Mouse (Mus musculus): ENCODE measurements around the gene Sema4d. TPM values are rescaled to one million over a fixed set of nuclear protein-coding genes. Genes with fewer than 3 reads are reported as not detected.

The Sema4d gene
- polyA plus RNA-seq, 1 experiment, result 0.56 TPM

DNA sequence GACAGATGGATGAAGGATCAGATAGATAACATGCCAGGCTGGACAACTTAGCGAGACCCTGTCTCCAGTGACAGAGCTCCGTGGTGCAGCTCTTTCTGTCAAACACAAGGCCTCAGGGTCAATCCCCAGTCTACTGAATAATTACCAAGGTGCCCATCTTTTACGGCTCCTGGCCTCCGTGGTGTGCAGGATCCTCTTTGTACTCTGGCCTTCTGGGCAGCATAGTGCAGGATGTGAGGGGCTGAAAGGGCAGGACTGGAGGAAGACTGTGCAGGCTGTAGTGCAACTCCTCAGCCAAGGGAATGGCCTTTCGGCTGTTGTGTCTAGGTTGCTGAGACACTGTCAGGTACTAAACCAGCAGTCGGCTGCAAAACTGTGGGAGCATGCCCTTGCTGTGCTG, 140.4 kb downstream of the Sema4d start:
- Histone ChIP-seq H3K27me3 (ENCODE audit: control insufficient read depth) (no peaks in the 10 kb centered on the region), H3K9me3 (ENCODE audit: control insufficient read depth, low read length) (no peaks in the 10 kb centered on the region), H3K4me3 (replicated peaks) (no peak overlapping the region), H3K4me1 (ENCODE audit: control insufficient read depth) (peaks cover 49% of the 10 kb centered on the region), H3K36me3 (ENCODE audit: control insufficient read depth) (peaks cover 97% of the 10 kb centered on the region)
- TF ChIP-seq GATA1 (IDR thresholded peaks at IDR 0.05; ENCODE audit: low read length) (no peak), TAL1 (IDR thresholded peaks at IDR 0.05; ENCODE audit: low read length) (no peak)

DNA sequence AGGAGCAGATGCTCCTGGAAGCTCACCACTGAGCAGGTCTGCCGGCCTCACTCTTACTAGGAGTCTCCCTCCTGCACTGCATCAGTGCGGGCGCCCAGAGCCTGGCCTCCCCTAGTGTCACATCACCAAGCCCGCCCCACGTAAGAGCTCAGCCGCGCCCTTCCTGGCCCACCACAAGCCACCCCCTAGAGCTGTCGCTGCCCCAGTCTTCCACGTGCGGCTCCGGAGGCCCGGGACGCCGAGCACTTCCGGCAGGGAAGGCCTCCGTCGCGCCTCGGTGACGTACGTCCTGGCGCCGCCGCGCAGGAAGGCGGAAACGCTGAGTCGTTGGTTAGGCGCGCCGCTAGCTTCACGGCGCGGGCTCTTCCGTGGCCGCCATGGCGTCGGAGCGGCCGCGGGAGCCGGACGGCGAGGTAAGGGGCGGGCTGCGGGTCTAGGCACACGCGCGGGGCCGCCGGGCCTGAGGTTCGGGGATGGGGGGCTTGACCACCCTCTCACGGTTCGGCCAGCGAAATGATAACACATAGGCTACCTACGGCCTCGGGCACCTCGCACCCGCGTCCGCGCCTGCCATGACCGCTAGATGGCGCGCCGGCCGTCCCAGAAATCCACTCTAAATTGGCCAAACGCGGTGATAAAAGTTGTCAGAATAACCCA, 142.0 kb downstream of the Sema4d start, which contains the start of gene Secisbp2:
Gene Secisbp2 (plus strand): TSS at position 290 of the 657 bp plus-strand sequence.
- no peak for TF ChIP-seq TAL1 (IDR thresholded peaks at IDR 0.05; ENCODE audit: low read length)
- no peak for TF ChIP-seq GATA1 (IDR thresholded peaks at IDR 0.05; ENCODE audit: low read length)
- Histone ChIP-seq H3K4me1 (ENCODE audit: control insufficient read depth) (peaks cover 56% of the 10 kb centered on the region), H3K36me3 (ENCODE audit: control insufficient read depth) (peaks cover 96% of the 10 kb centered on the region), H3K27me3 (ENCODE audit: control insufficient read depth) (no peaks in the 10 kb centered on the region), H3K4me3 (replicated peaks) (peak within 1 kb of the TSS; percentile 92), H3K9me3 (ENCODE audit: control insufficient read depth, low read length) (no peaks in the 10 kb centered on the region)

DNA sequence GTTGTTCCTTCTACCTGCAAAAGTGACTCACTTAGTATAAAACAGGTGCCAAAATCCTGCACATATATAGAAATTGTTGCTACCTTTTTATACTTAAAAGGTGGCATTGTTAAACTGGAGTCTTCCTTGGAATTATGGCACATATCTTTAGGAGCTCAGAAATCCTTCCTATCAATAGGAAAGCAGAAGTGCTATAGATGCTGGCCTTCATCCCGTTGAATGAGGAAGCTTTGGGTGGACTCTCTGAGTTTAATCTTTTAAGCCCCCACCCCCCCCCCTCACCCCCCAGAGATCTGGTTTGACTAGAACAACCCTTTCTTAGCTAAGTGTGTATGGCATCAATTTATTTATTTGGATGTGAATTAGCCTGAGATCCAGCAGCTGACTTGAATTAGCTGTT, 143.8 kb downstream of the Sema4d start:
- Histone ChIP-seq H3K4me1 (ENCODE audit: control insufficient read depth) (peaks cover 57% of the 10 kb centered on the region), H3K36me3 (ENCODE audit: control insufficient read depth) (peaks cover 85% of the 10 kb centered on the region), H3K9me3 (ENCODE audit: control insufficient read depth, low read length) (no peaks in the 10 kb centered on the region), H3K27me3 (ENCODE audit: control insufficient read depth) (no peaks in the 10 kb centered on the region), H3K4me3 (replicated peaks) (no peak overlapping the region)
- TF ChIP-seq GATA1 (IDR thresholded peaks at IDR 0.05; ENCODE audit: low read length), result no peak
- no peak for TF ChIP-seq TAL1 (IDR thresholded peaks at IDR 0.05; ENCODE audit: low read length)

DNA sequence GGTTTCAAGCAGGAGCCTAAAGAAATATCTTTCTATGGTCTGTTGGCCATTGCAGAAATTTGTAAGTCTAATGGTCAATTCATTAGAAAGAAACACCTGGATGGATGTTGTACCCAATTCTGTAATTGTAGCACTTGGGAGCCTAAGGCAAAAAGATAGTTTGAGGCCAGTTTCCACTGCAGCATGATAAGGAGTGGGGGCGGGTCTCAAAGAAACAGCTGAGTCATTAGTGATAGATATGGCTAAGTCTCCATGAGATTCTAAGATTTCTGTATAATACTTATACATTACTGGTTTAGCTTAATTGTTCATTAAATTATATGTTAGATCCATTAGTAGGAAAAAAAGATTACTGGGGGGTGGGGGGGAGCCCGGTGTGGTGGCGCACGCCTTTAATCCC, 145.3 kb downstream of the Sema4d start:
- H3K4me1 ChIP-seq (ENCODE audit: control insufficient read depth), result peaks cover 66% of the 10 kb centered on the region
- TF ChIP-seq TAL1 (IDR thresholded peaks at IDR 0.05; ENCODE audit: low read length) (no peak), GATA1 (IDR thresholded peaks at IDR 0.05; ENCODE audit: low read length) (peak; percentile 78)
- H3K9me3 ChIP-seq (ENCODE audit: control insufficient read depth, low read length), result no peaks in the 10 kb centered on the region
- peak overlapping the region; percentile 87 for H3K4me3 ChIP-seq (replicated peaks)
- H3K36me3 ChIP-seq (ENCODE audit: control insufficient read depth), result peaks cover 70% of the 10 kb centered on the region
- H3K27me3 ChIP-seq (ENCODE audit: control insufficient read depth), result no peaks in the 10 kb centered on the region

DNA sequence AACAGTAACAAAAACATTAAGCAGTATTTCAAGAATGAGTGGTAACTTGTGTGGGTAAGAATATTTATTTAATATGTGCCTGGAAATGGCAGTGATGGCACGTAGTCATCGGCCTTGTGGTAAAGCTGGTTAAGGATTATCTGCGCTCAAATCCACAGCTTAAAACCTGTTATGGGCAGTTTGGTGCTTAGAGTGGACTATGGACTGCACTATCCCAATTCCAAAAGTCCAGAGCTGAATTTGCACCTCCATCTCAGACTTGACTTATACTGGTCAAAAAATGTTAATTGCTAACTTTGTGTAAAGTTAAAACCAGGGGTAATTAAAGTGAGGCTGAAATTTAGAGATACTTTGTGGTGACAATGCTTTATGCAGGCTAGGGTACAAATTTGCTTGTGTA, 145.8 kb downstream of the Sema4d start:
- peak overlapping the region; percentile 87 for H3K4me3 ChIP-seq (replicated peaks)
- H3K36me3 ChIP-seq (ENCODE audit: control insufficient read depth), result peaks cover 65% of the 10 kb centered on the region
- no peaks in the 10 kb centered on the region for H3K27me3 ChIP-seq (ENCODE audit: control insufficient read depth)
- TF ChIP-seq TAL1 (IDR thresholded peaks at IDR 0.05; ENCODE audit: low read length) (no peak), GATA1 (IDR thresholded peaks at IDR 0.05; ENCODE audit: low read length) (no peak)
- H3K9me3 ChIP-seq (ENCODE audit: control insufficient read depth, low read length), result no peaks in the 10 kb centered on the region
- H3K4me1 ChIP-seq (ENCODE audit: control insufficient read depth), result peaks cover 61% of the 10 kb centered on the region

DNA sequence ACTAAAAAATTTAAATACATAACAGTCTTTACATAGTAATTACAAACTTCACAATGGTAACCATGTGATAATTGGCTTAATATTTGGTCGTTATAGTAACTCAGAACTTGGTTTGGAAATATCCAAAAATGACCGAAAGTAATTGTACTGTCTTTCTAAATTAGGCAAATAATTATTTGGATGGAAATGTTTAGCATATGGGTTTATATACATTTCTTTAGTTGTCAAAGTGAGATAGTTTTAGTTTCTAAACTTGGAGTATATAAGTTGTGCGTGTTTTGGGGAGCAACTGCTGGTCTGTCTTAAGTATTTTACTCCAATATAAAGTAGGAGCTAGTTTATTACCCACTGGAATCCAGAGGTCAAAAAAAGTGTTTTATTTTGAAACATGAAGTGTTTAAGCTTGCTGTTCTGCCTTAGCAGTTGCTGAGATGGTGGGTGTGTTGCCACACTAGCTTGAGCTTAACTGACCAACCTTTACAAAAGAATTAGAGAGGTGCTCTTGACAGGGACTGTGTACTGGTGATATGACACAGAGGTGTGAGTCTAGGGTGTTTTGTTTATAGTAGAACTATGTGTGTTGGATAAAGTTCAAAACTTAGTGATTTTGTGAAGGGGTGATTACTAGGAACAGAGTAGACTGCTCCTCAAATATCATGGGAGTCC, 147.1 kb downstream of the Sema4d start:
- no peaks in the 10 kb centered on the region for H3K9me3 ChIP-seq (ENCODE audit: control insufficient read depth, low read length)
- peak overlapping the region; percentile 87 for H3K4me3 ChIP-seq (replicated peaks)
- H3K27me3 ChIP-seq (ENCODE audit: control insufficient read depth), result no peaks in the 10 kb centered on the region
- H3K4me1 ChIP-seq (ENCODE audit: control insufficient read depth), result peaks cover 56% of the 10 kb centered on the region
- no peak for TF ChIP-seq TAL1 (IDR thresholded peaks at IDR 0.05; ENCODE audit: low read length)
- peaks cover 53% of the 10 kb centered on the region for H3K36me3 ChIP-seq (ENCODE audit: control insufficient read depth)

DNA sequence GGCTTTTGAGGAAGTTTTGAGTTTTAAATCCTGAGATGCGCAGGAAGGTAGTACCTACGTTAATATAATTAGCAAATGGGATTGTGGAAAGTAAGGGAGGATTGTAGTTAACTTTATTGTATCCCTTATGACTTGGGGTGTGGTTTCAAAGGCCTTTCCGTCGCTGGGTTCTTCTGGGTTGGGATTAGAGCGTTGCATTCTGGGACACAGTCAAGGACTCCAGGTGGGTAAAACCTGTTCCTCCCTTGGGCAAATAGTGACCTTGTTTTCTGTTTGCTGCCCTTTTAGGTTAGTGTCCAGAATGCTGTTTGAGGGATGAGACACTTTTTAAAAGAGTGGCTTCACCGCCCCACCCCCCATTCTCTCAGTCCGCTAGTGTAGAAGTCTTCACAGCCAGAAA, 147.7 kb downstream of the Sema4d start:
- TF ChIP-seq GATA1 (IDR thresholded peaks at IDR 0.05; ENCODE audit: low read length) (no peak), TAL1 (IDR thresholded peaks at IDR 0.05; ENCODE audit: low read length) (no peak)
- no peaks in the 10 kb centered on the region for H3K27me3 ChIP-seq (ENCODE audit: control insufficient read depth)
- H3K9me3 ChIP-seq (ENCODE audit: control insufficient read depth, low read length), result no peaks in the 10 kb centered on the region
- H3K4me3 ChIP-seq (replicated peaks), result peak overlapping the region; percentile 87
- peaks cover 49% of the 10 kb centered on the region for H3K4me1 ChIP-seq (ENCODE audit: control insufficient read depth)
- peaks cover 46% of the 10 kb centered on the region for H3K36me3 ChIP-seq (ENCODE audit: control insufficient read depth)

DNA sequence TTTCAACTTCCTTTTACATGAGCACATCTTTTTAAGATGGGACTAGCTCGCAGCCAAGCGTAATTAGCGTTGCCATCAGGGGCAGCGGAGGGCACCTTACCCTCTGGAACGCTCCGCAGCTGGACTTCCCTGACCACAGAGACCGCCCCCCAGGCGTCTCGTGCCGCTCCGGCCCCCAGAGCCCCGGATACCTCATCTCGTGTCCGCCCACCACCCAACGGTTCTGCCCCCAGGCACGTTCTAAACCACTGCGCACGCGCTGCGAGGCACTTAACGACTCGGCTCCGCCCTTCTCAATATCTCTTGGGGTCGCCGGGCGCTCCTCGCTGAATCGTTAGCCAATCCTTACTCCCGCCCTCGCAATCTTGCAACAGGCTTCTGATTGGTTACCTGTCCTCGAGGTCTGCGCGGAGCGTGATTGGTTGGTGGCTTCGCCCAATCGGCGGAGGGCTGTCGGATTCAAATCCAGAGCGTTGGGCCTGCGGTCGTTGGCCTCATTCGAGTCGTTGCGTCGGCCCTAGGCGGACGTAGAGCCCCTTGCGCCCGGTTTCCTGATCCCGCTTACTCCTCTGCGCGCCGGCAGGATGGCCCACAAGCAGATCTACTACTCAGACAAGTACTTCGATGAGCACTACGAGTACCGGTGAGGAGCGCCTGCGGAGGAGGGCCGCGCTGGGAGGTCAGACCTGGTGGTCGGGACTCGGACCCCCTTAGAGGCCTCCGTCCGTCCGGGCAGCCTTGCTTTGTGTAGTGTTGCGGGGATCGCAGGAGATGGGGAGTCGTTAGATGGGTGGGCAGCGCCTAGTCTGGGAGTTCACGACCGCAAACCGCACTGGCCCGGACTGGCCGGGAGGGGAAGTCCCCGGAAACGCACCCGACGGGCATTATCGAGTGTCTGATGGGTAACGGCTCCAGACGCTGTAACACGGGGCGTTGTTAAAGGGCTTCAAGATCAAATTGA, 148.4 kb downstream of the Sema4d start, which contains the start of gene Cks2:
Gene Cks2 (plus strand): TSS at position 404 of the 961 bp plus-strand sequence.
- Histone ChIP-seq H3K4me3 (replicated peaks) (peak within 1 kb of the TSS; percentile 87), H3K9me3 (ENCODE audit: control insufficient read depth, low read length) (no peaks in the 10 kb centered on the region), H3K36me3 (ENCODE audit: control insufficient read depth) (peaks cover 41% of the 10 kb centered on the region), H3K4me1 (ENCODE audit: control insufficient read depth) (peaks cover 46% of the 10 kb centered on the region), H3K27me3 (ENCODE audit: control insufficient read depth) (no peaks in the 10 kb centered on the region)
- TF ChIP-seq GATA1 (IDR thresholded peaks at IDR 0.05; ENCODE audit: low read length) (peak; percentile 50; the same call in 1 of the 2 replicates), TAL1 (IDR thresholded peaks at IDR 0.05; ENCODE audit: low read length) (no peak)
